Mouse (Mus musculus): ENCODE results near the gene Isca1. TPM values are rescaled to one million over a fixed set of nuclear protein-coding genes. Genes with fewer than 3 reads are reported as not detected.

The Isca1 gene
- polyA plus RNA-seq, 1 experiment from 2014 or later: 115 TPM

GRCm38 (mm10) chr13:59779213-59779612 lies 9.6 kb upstream of the Isca1 start:
- Histone ChIP-seq H3K36me3 (ENCODE audit: poor library complexity, severe bottlenecking) (peaks cover 95% of the 10 kb centered on the region), H3K4me1 (no peaks in the 10 kb centered on the region), H3K27ac (no peak overlapping the region), H3K9me3 (replicated peaks) (no peaks in the 10 kb centered on the region), H3K4me3 (no peak overlapping the region), H3K27me3 (no peaks in the 10 kb centered on the region), H3K9ac (no peak overlapping the region), H3K4me2 (no peak overlapping the region)
- no peak for ATAC-seq
- 87% methylated on average over 4 of the region's 4 CpGs for WGBS

DNA sequence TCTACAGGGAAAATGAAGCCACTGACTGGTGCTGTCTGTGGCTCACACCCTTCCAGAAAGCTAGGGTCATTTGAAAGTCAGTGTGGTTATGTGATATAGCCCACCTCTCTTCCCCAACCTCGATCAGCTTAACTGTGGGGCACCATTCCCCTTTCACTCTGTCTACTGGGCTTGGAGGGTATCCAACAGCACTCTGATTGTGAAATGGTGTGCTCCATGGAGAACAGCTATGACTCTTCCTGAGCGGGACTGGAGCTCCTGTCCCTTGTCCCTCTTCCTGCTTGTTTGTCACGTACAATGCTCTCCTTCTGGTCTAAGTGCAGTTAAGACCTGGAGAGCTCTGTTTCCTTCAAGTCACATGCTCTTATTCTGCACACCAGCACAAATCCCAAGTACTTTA lies 5.6 kb upstream of the Isca1 start:
- H3K9me3 ChIP-seq (replicated peaks): no peaks in the 10 kb centered on the region
- H3K4me2 ChIP-seq: no peak overlapping the region
- no peaks in the 10 kb centered on the region for H3K27me3 ChIP-seq
- WGBS: 88% methylated on average over 3 of the region's 3 CpGs
- peaks cover 10% of the 10 kb centered on the region for H3K4me1 ChIP-seq
- H3K4me3 ChIP-seq: no peak overlapping the region
- H3K9ac ChIP-seq: no peak overlapping the region
- ATAC-seq: no peak
- no peak overlapping the region for H3K27ac ChIP-seq
- peaks cover 81% of the 10 kb centered on the region for H3K36me3 ChIP-seq (ENCODE audit: poor library complexity, severe bottlenecking)

GRCm38 (mm10) chr13:59771257-59771656 lies 1.6 kb upstream of the Isca1 start:
- peaks cover 50% of the 10 kb centered on the region for H3K36me3 ChIP-seq (ENCODE audit: poor library complexity, severe bottlenecking)
- H3K9me3 ChIP-seq (replicated peaks): no peaks in the 10 kb centered on the region
- no peak for ATAC-seq
- H3K4me2 ChIP-seq: no peak overlapping the region
- H3K27ac ChIP-seq: no peak overlapping the region
- no peaks in the 10 kb centered on the region for H3K27me3 ChIP-seq
- H3K4me3 ChIP-seq: no peak overlapping the region
- H3K9ac ChIP-seq: no peak overlapping the region; the same call in 1 of the 2 replicates
- peaks cover 36% of the 10 kb centered on the region for H3K4me1 ChIP-seq
- WGBS: 71% methylated on average over 9 of the region's 9 CpGs

DNA sequence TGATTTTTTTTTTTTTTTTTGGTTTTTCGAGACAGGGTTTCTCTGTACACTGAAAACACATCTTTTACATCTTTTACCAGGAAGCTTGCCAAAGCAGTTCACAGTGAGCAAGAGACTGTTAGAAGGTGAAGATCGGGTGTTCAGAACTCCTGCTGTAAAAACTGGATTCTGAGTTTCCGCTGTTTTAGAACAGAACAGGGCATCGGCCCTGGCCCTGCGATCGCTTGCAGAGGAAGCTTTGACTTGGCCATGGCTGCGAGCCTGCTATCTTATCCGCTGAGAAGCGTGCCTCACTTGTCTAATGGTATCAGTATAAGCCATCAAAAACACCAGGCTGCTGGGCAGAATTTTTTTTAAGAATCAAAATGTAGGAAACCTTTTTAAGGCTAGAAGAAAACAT lies 1.2 kb upstream of the Isca1 start:
- H3K4me1 ChIP-seq: peaks cover 40% of the 10 kb centered on the region
- no peak for ATAC-seq
- peak overlapping the region; percentile 81 for H3K4me2 ChIP-seq
- H3K27me3 ChIP-seq: no peaks in the 10 kb centered on the region
- H3K4me3 ChIP-seq: peak overlapping the region; percentile 83
- 79% methylated on average over 9 of the region's 9 CpGs for WGBS
- H3K27ac ChIP-seq: peak overlapping the region; percentile 96
- peaks cover 46% of the 10 kb centered on the region for H3K36me3 ChIP-seq (ENCODE audit: poor library complexity, severe bottlenecking)
- H3K9ac ChIP-seq: peak overlapping the region; percentile 78
- no peaks in the 10 kb centered on the region for H3K9me3 ChIP-seq (replicated peaks)

DNA sequence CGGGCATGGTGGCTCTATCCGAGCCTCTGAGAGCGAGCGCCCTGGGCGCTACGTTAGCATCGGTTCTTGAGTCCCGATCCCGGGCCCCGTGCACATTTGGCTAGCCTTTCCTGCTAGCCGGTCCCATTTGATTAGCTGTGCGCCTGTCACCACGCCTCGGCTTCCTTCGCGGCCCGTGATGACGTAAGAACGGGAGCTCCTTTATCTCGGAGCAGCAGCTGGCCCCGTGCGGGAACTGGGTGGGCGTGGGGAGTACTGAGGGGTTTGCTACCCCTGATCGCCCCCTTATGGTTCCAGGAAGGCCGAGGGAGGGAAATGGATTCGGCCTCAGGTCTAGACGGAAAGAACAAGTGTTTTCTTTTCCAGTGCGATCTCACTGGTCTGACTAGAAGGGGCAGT lies 553 bp upstream of the Isca1 start:
- peak overlapping the region; percentile 83 for H3K4me3 ChIP-seq
- H3K27me3 ChIP-seq: no peaks in the 10 kb centered on the region
- peaks cover 39% of the 10 kb centered on the region for H3K36me3 ChIP-seq (ENCODE audit: poor library complexity, severe bottlenecking)
- H3K4me2 ChIP-seq: peak overlapping the region; percentile 81
- peak; percentile 90 for ATAC-seq
- no peaks in the 10 kb centered on the region for H3K9me3 ChIP-seq (replicated peaks)
- WGBS: under 1% methylated on average over 28 of the region's 28 CpGs
- H3K4me1 ChIP-seq: peaks cover 41% of the 10 kb centered on the region
- H3K9ac ChIP-seq: peak overlapping the region; percentile 78
- H3K27ac ChIP-seq: peak overlapping the region; percentile 96

DNA sequence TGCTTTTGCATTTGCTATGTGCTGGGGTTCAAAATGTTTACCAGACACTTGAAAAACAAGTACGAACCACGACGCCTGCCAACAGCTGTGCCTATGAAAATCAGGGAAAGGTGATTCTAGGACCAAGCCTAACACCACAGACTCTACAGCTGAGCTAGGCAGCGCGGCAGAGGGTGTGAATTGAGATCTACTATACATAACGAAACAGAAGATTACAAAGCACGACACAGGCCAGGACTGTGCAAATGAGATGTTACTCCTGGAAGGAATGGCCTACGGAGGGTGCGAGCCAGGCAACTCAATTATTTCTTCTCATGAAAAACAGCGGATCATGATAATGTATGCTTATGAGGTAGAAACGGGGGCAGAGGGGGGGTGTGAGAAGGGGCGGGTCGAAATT lies 1.1 kb downstream of the Isca1 start:
- H3K36me3 ChIP-seq (ENCODE audit: poor library complexity, severe bottlenecking): peaks cover 29% of the 10 kb centered on the region
- peak overlapping the region; percentile 83 for H3K9ac ChIP-seq
- 43% methylated on average over 13 of the region's 13 CpGs for WGBS
- H3K27me3 ChIP-seq: no peaks in the 10 kb centered on the region
- H3K4me1 ChIP-seq: peaks cover 41% of the 10 kb centered on the region
- no peak overlapping the region for H3K27ac ChIP-seq
- peak overlapping the region; percentile 83 for H3K4me3 ChIP-seq
- H3K4me2 ChIP-seq: peak overlapping the region; percentile 81
- no peak for ATAC-seq
- H3K9me3 ChIP-seq (replicated peaks): no peaks in the 10 kb centered on the region

DNA sequence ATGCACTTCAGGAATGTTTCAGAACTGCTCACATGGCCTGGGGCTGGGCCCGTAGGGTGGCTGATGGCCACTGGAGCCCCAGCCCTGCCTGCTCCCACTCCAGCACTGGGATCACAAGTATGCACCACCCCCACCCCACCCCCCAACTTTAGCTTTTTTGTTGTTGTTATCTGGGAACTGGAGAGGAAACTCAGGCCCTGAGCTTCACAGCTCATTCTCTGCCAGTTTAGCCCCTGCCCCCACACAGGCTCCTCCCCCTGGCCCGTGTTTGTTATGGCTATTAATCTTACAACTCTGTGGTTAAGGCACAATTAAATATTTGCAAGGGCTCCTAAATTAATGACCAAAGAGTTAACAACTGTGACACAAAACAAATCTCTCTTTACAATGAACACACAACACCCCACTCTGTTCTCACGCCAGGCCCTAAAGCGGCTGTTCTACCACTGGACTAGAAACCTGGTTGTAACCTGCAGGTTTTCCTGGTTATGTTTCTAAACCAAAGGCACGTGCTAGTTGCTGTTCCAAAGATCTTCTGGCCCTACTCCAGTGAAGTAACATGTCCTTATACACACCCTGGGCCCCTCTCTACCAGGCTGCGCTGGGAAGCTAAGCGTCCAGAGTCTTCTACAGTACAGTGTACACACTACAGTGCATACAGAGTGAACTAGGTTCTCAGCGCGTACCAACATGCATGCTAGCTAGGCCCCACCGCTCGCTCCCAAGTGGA lies 2.7 kb downstream of the Isca1 start:
- Histone ChIP-seq H3K36me3 (ENCODE audit: poor library complexity, severe bottlenecking) (peaks cover 27% of the 10 kb centered on the region), H3K4me2 (peak overlapping the region; percentile 5; the same call in 1 of the 2 replicates), H3K9ac (peak overlapping the region; percentile 17; the same call in 1 of the 2 replicates), H3K27ac (no peak overlapping the region), H3K4me1 (peaks cover 41% of the 10 kb centered on the region), H3K27me3 (no peaks in the 10 kb centered on the region), H3K4me3 (no peak overlapping the region), H3K9me3 (replicated peaks) (no peaks in the 10 kb centered on the region)
- WGBS: 85% methylated on average over 11 of the region's 11 CpGs
- ATAC-seq: no peak

DNA sequence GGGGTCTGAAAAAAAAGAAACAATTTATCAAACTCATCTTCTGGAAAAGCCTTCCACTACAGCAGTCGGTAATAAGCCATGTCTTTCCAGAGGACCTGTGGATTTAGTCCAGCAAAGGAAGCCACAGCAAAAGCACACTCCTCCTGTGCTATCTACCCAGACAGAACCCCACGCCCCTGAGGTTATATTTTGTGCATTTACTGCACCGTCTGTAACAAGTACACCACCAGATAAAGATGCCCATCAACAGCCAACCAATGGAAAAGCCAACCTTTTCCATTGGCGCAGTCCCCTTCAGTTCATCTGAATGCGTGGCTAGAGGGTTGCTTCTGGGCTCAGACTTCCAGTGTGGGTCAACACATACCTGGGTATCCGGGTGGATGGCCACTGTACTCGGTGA lies 6.8 kb downstream of the Isca1 start:
- Histone ChIP-seq H3K9me3 (replicated peaks) (no peaks in the 10 kb centered on the region), H3K4me1 (peaks cover 18% of the 10 kb centered on the region), H3K27ac (no peak overlapping the region), H3K4me2 (no peak overlapping the region), H3K9ac (no peak overlapping the region), H3K36me3 (ENCODE audit: poor library complexity, severe bottlenecking) (peaks cover 61% of the 10 kb centered on the region), H3K27me3 (no peaks in the 10 kb centered on the region), H3K4me3 (no peak overlapping the region)
- WGBS: 95% methylated on average over 7 of the region's 7 CpGs
- no peak for ATAC-seq

DNA sequence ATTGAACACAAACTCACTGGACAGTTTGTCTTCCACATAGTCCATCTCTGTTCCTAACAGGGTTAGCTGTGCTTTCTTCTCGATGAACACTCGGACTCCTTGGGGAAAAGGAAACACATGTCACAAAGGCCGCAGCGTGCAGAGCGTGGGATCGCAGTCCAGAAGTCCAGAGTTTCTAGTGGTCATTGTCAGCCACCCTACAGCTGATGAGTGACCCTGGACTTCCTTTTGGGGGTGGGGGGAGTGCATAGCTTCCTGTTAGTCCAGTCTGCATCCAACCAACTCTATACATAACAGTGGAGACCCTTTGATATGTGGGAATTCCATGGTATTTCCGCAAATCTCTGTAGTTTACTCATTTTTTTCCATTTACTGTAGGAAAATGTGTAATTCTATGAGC lies 12.7 kb downstream of the Isca1 start:
- Histone ChIP-seq H3K4me1 (no peaks in the 10 kb centered on the region), H3K27me3 (no peaks in the 10 kb centered on the region), H3K4me2 (no peak overlapping the region), H3K9ac (no peak overlapping the region), H3K9me3 (replicated peaks) (no peaks in the 10 kb centered on the region), H3K4me3 (no peak overlapping the region), H3K36me3 (ENCODE audit: poor library complexity, severe bottlenecking) (peaks cover 70% of the 10 kb centered on the region), H3K27ac (no peak overlapping the region)
- no peak for ATAC-seq
- WGBS: 95% methylated on average over 7 of the region's 7 CpGs

- no peak overlapping the region for H3K9ac ChIP-seq
- 86% methylated on average over 12 of the region's 12 CpGs for WGBS
- no peaks in the 10 kb centered on the region for H3K4me1 ChIP-seq
- no peak overlapping the region for H3K4me2 ChIP-seq
- peaks cover 14% of the 10 kb centered on the region for H3K36me3 ChIP-seq (ENCODE audit: poor library complexity, severe bottlenecking)
- H3K27ac ChIP-seq: no peak overlapping the region
- no peak for ATAC-seq
- H3K4me3 ChIP-seq: no peak overlapping the region
- no peaks in the 10 kb centered on the region for H3K9me3 ChIP-seq (replicated peaks)
- H3K27me3 ChIP-seq: no peaks in the 10 kb centered on the region
Measured at GRCm38 (mm10) chr13:59750310-59750709, 19.3 kb downstream of the Isca1 start.

GRCm38 (mm10) chr13:59746711-59747110 lies 22.9 kb downstream of the Isca1 start, which contains the start of gene 1700014D04Rik:
TSS of gene 1700014D04Rik (minus strand) at chr13:59746752.
- H3K36me3 ChIP-seq (ENCODE audit: poor library complexity, severe bottlenecking): no peaks in the 10 kb centered on the region
- H3K9ac ChIP-seq: 0 out of 2 replicates have a peak within 1 kb of the TSS, but pooled peaks have one; percentile 12
- no peak within 1 kb of the TSS for H3K4me2 ChIP-seq
- no peaks in the 10 kb centered on the region for H3K27me3 ChIP-seq
- 80% methylated on average over 9 of the region's 9 CpGs for WGBS
- no peaks in the 10 kb centered on the region for H3K9me3 ChIP-seq (replicated peaks)
- H3K4me3 ChIP-seq: no peak within 1 kb of the TSS
- H3K4me1 ChIP-seq: no peaks in the 10 kb centered on the region
- no peak for ATAC-seq
- no peak within 1 kb of the TSS for H3K27ac ChIP-seq

- H3K4me2 ChIP-seq: no peak overlapping the region
- ATAC-seq: no peak
- 81% methylated on average over 5 of the region's 6 CpGs for WGBS
- H3K4me3 ChIP-seq: no peak overlapping the region
- H3K36me3 ChIP-seq (ENCODE audit: poor library complexity, severe bottlenecking): no peaks in the 10 kb centered on the region
- no peak overlapping the region for H3K27ac ChIP-seq
- H3K9ac ChIP-seq: no peak overlapping the region
- H3K4me1 ChIP-seq: no peaks in the 10 kb centered on the region
- H3K9me3 ChIP-seq (replicated peaks): no peaks in the 10 kb centered on the region
- no peaks in the 10 kb centered on the region for H3K27me3 ChIP-seq
Measured at GRCm38 (mm10) chr13:59746164-59746563, 23.4 kb downstream of the Isca1 start.

- H3K4me3 ChIP-seq: no peak overlapping the region
- H3K9ac ChIP-seq: no peak overlapping the region
- H3K4me1 ChIP-seq: no peaks in the 10 kb centered on the region
- H3K9me3 ChIP-seq (replicated peaks): no peaks in the 10 kb centered on the region
- ATAC-seq: no peak
- H3K27ac ChIP-seq: no peak overlapping the region
- no peak overlapping the region for H3K4me2 ChIP-seq
- no peaks in the 10 kb centered on the region for H3K36me3 ChIP-seq (ENCODE audit: poor library complexity, severe bottlenecking)
- WGBS: 90% methylated on average over 6 of the region's 6 CpGs
- H3K27me3 ChIP-seq: no peaks in the 10 kb centered on the region
Measured at GRCm38 (mm10) chr13:59745462-59745861, 24.1 kb downstream of the Isca1 start.
